Mouse (Mus musculus): ENCODE measurements around the gene Kcnq4.

The Kcnq4 gene

DNA sequence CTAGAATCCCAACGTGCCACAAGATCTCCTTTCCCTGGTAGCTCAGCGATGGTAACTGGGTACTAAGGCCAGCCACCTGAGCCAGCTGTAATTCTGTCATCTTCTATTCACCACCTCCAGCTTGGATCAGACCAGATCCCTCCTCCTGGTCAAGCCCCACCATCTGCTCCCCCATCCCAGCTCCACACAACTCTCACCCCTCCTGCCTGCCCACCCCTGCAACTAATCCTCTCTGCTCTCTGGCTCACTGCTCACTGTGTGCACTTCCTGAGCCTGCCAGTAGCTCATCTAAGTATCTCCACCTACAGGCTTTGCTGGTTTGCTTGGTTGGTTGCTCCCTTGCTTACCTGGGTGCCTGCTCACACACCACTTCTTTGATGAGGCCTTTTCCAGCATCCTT lies 26.8 kb downstream of the Kcnq4 start:
- no peak for DNase-seq

DNA sequence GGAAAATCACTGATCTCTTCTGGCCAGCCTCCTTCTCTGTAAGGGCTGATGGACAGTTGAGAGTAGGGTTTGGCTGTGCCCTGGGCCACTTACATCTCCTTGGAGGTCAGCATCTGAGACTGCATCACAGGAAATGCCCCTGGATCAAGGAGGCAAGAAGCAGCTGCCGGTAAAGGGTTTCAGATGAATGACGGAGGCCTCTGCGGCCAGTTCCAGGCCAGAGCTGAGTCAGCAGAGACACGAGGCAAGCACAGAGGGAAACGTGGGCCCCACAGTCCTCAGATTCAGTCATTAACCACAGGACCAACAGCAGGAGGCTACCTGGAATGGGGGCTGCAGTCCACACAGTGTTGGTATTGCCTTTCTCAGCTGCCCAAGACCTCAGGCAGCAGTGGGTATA lies 29.3 kb downstream of the Kcnq4 start:
- DNase-seq, result no peak

DNA sequence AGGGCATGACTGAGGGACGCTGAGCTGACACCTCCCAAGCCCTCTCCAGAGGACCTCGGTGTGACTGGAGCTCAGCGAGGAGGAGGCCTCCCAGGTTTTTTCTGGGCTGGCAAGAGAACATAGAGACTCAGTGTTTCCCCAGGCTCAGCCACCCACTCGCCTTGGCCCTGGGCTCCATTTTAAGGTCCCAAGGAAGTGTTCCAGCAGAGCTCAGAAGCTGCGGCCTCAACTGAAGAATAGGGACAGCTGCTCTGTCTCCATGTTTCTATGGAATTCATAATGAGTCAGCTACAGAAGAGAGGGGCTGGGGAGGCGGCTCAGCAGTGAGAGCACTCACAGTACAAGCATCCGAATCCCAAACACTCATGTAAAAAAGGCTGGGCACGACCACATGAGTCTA lies 30.8 kb downstream of the Kcnq4 start:
- no peak for DNase-seq

DNA sequence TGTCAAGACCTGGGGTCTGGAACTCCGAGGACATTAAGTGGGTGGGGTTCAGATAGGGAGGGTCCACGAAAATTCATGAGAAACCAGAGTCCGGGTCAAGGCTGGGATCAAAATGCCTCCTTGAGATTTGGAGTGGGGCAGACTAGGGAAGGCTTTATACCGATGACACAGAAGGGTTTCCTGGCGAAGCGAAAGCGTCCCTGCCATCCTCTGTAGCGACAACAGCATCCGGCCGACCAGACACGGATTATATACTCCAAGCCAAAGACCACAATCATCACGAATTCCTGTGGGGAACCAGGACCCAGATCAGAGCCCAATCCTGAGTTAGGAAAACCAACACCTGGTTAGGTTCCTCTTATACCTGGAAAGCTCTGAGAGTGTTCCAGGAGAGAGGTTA lies 31.6 kb downstream of the Kcnq4 start:
- no peak for DNase-seq

DNA sequence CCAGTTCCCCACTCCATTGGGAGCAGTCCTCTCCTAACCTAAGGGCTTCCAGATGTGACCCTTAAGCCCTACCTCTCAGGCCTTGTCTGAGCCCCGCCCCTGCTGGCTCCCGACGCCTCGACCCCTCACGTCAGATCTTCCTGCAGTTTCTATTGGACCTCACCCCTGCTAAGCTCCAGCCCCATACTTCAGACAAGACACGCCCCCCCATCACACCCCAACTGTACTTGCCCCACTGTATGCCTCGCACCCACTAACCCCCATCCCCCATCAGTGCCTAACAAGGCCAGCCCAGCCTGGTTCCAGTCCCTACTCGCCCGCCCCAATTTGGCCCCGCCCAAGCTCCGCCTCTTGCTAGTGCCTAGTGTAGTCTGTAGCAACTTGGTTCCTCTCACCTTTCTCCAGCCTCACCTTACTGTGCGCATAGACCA lies 32.3 kb downstream of the Kcnq4 start:
- DNase-seq, result no peak

DNA sequence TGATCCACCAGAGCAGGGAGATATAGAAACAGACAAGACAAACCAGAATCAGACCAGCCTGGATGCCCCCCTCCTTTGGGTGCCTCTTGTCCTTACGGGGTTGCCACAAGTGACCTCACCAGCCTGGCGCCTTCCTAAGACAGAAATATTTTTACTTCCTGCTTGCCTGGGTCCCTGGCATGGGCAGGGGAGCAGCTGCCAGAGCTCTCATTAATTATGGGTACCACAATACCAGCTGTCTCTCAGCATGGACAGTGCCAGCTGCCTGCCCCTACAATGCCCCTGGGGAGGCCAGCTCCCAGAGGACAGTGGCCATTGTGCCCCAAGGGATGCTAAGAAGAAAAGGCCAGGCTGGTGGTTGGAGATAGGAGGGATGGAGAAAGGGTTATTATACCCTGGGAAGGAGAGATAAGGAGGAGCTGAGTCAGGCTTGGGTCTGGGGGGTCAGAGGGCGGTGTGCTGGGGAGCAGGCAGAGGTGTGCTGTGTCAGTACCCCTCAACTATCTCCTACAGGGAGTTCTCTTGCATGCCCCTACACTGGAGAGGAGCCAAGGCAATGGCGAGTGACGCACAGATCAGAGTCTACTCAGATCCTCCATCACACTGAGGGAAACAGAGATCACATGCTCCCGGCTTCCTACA lies 34.4 kb downstream of the Kcnq4 start:
- no peak for DNase-seq

DNA sequence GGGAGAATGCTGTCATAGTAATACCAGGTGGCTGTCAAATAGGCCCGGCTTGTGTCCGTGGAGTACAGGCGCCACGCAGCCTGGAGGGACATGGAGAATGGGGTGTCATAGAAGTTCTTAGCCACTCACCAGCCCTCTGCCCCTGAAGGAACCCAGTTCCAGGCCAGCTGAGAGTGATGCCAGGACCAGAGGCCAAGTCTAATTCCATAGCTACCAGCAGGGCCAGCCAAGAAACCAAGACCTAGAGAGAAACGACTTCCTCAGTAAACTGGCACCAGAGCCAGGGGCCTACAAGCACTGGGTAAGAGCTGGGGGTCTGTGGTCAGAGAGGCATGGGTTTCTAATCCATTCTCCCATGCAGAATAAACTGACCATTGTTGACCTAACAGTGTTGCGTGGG lies 35.4 kb downstream of the Kcnq4 start:
- DNase-seq, result no peak

DNA sequence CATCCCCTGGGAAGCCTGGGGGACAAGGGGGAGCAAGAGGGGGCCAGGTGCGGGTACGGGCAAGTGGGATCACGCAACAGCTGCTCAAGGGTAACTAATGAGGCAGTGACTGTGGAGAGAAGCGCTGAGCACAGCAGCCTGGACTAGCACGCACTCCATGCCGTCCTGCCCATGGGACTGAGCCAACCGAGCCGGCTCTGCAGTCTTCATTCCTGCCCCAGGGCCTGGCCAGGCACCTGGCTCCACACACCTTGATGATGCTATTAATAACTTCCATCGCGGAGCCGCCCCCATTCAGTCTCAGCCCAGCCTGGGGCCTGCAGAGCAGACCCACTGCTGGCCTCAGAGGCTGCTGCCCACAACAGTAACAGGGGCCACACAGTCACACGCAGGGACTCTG lies 36.2 kb downstream of the Kcnq4 start:
- DNase-seq, result no peak

DNA sequence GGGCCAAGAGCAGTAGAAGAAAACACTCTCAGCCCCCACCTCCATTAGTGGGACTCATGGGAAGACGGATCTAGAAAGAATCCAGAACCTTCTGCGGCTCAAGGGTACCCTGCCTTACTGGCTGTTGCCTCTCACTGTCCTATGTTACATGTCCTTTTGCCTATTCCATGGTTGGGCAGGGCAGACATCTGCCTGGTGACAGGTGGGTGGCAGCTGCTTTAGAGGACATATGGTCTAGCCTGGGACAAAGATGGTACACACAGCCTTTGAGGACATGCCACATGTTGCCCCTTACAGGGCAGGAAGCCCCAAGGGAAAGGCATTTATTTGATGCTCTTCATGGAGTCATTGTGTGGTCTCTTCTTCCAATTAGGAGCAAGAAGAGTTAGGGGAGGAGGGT lies 45.9 kb downstream of the Kcnq4 start:
- DNase-seq, result no peak

DNA sequence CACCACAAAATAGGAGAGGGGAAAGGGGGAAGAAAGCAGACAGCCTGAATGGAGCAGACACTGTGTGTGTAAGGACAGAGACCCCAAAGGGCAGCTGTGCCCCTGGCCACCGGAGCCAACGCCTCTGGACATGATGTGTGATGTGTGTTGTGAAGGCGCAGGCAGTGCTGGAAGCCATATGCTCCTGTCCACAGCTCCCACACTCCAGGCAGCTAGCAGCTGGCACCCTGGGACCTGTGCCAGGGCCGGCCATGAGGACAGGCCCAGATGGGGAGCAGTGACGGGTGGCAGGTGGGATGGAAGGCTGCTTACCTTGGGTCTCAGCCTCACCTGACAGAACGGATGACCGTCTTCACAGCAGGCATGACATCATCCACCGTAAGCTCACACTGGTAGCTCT lies 46.4 kb downstream of the Kcnq4 start:
- DNase-seq, result no peak

DNA sequence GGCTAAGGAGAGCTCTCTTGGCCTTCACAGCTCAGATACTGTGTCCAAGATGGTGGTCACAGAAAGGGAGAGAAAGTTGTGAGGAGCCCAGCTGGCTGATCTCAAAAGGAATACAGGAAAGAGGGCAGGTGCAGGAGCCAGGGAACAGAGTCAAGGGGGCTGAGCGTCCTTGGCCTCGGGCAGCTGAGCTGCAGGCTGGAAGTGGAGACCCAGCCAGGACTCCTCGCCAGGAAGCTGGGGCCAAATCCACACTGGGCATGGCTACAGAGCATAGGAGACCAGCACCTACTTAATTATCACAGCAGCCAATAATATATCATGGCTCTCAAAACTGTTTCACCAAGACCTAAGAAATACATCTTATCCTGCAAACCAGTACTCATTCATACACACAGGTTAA lies 47.2 kb downstream of the Kcnq4 start:
- DNase-seq, result no peak

DNA sequence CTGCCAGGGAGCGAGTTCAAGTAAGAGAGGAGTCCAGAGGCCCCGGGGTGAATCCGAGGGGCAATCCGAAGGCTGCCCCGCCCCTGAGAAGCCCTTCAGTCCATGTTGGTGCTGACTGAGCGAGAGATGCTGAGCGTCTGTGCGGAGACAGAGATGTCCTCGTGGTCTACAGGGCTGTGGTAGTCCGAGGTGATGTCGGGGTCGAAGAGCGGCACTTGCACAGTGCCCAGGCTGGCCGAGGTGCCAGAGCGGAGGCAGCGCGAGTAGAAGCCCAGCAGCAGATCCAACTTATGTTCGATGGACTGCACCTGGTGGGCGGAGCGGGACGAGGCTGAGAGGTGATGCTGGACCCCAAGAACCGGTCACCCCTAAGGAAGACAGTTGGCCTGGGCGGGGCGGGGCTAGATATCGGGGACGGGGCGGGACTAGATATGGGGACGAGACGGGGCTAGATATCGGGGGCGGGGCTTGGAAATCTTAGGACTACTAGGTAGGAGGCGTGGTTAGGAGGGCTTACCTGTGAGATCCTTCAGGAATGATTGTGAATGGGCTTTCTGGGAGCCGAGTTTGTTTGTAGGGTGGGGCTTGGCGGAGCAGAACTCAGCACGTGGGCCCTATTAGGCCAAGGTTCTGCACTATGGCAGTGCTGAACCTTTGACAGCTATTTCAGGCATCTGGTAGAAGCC lies 50.5 kb downstream of the Kcnq4 start:
- no peak for DNase-seq

DNA sequence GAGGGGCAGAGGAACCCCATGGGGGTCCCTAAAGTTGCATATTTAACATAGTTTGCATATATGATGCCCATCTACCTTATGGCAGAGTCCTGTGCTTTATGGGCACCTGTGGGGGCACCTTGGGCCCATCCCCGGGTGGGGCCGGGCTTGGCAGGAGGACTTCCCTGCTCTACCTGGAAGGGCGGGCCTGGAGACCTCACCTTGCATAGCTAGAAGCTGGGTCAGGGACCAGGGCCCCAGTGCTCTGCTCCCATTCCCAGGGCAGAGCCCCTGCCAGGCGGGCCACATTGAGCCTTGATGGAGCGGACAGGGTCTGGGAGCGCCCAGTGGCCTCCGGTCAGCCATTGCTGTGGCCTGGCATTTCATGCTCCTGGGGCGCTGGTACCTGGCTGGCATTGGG lies 51.1 kb downstream of the Kcnq4 start:
- DNase-seq, result no peak

DNA sequence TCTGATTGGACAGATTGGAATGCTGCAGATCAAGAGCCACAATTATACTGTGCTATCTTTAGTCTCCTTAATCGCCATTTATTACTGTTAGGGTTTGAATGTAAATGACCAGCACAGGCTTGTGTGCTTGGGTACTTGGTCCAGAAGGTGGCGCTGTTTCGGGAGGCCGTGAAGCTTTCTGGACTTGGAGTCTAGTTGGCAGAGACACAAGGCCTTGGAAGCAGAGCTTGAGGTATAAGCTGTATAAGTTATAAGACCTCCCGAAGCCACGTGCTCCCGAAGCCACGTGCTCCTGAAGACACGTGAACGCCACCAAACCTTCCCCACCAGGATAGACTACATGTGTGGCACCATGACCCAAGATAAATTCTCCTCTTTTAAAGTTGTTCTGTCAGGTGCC lies 55.7 kb downstream of the Kcnq4 start:
- DNase-seq, result no peak

DNA sequence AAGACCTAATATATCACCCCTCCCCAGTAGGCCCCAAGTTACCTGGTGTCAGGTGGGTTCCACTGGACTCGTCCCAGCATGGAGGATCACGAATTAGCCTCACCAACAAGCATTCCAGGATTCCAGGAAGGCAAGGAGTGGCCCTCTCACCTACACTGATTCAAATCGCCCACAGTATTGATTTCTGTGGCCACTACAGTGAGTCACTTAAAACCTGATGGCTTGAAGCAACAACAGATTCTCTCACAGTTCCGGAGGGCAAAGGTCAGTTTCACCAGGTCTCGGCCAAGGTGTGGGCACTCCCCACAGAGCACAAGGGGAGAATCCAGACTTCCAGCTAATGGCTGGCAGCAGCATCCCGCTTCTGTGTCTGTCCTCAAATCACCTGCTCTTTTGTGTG lies 59.1 kb downstream of the Kcnq4 start:
- no peak for DNase-seq

DNA sequence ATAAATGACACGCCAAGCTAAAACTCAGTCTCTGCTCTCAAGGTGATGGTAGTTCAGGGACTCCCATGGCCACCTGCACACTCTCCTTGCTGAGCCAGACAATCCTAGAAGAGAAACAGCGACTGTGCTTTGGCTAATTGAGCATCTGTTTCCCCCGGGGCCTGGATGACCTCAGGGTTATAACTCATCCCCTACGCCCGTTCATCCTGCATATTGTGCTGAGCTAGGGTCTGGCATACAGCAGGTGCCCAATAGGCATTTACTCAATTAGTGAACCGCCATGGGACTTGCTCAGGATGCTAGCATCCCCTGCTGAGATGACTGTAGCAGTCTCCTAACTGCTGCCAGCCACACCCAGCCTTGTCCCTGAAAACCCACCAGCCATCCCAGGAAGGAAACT lies 61.1 kb downstream of the Kcnq4 start:
- no peak for DNase-seq

DNA sequence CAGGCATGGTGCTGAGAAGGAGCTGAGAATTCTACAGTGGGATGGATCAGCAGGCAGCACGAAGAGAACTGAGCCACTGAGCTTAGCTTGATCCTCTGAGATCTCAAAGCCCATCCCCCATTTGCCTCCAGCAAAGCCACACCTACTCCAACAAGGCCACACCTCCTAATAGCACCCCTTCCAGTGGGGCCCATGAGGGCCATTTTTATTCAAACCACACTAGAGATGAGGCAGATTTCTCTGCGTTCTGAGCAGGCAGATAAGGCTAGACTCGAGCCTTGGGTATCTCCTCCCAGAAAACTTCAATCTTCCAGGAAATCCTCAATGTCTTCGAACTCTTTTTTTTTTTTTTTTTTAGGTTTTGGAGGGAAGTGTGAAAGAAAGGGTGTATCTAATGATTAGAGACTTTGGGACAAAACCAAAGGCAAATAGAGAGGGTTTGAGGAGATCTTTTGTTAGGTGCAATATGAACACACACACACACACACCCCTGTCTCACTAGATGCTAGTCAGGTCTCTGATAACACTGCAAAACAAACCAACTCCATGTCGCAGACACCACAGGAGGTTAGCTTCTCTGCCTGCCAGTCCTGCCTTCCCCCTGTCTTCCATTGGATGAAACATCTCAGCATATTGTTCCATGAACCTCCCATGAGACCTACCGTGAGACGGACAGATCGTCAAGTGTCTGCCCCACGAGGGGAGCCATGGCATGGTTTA lies 65.0 kb downstream of the Kcnq4 start:
- no peak for DNase-seq

DNA sequence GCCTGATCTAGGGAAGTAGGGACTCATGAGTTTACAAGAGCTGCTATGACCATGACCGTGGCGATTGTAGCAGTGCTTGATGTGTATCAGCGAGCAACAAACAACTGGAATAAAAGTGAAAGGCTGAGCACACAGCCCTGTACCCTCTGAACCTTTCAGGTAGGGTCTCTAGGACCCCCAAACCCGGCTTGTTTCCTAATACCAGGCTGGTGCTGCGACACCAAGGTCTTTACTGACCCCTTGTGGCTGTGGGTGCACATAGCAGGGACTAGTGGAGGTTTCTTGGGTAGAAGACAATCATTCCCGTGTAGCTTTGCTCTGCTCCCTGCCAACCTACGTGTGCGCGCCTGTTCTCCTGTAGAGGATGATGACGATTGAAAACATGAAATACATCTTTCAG lies 66.2 kb downstream of the Kcnq4 start:
- no peak for DNase-seq

DNA sequence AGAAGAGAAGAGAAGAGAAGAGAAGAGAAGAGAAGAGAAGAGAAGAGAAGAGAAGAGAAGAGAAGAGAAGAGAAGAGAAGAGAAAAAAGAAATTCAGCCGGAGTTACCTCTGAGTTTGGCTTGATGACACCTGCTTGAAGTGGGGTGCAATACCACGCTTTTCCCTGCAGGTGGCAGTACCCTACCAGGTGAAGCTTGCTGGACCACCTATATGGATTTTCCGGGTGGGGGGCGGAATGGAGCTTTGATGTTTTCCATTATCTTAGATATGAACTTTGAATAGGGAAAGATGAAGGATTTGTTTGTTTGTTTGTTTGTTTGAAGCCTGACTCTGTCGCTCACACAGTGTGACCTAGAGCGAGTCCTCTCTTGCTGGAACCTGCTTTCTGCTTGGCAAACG lies 67.5 kb downstream of the Kcnq4 start:
- DNase-seq, result no peak

DNA sequence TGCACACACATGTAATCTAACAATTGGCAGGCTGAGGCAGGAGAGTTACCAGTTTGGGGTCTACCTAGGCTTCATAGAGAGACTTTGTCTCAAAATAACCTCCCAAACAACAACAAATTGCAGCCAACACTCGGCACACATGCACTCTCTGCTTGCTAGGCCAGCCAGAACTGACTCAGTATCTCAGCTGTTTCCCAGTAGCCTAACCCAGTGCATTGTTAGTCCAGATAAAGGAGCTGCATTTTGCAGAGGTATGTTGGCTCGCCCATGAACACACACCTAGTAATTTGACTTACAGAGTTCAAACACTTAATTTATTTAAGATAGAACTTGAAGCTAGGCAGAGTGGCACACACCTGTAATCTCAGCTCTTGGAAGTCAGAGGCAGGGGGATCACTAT lies 72.8 kb downstream of the Kcnq4 start:
- no peak for DNase-seq

DNA sequence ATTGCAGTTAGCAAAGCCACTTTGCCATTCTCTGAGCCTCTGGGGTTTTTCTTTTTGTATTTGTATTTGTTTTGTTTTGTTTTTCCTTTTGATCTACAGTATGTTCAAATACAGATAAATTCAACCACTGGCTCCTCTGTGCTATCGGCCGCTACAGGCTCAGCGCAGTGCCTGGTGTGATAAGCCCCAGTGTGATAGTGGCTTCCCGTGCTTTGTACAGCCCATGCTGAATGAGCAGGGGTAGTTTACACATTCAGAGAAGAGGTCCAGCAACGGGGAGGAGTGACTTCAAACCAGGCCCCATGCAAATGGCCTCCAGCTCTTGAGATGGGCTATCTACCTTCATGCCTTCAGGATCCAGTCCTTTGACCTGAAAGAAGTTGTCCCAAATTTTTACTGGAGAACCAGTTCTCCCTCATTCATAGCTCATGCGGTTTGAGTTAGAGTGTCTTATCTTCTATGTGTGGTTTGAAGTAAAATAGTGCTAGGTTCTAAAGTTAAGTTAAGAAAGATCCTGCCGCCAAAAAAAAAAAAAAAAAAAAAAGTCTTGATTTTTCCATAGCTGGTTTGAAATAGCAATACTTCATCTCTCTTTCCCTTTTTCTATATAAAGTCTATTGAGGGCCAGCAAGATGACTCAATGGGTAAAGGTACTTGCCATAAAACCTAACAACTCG lies 73.5 kb downstream of the Kcnq4 start:
- no peak for DNase-seq

DNA sequence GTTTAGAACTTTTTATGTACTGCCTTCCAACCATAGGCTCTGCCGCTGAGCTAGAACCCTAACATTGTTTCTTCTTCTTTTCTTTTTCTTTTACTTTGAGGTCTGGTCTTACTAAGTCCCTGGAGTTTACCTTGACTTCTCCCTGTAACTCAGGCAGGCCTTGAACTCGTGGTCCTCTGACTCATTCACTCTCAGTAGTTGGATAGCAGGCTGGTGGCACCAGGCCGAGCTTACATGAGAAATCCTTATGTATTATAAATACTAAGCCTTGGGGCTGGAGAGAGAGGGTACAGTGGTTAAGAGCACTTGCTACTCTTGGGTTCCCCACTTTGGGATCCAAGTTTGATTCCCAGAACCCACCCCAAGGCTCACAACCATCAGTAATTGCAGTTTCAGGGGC lies 74.8 kb downstream of the Kcnq4 start:
- DNase-seq, result no peak

DNA sequence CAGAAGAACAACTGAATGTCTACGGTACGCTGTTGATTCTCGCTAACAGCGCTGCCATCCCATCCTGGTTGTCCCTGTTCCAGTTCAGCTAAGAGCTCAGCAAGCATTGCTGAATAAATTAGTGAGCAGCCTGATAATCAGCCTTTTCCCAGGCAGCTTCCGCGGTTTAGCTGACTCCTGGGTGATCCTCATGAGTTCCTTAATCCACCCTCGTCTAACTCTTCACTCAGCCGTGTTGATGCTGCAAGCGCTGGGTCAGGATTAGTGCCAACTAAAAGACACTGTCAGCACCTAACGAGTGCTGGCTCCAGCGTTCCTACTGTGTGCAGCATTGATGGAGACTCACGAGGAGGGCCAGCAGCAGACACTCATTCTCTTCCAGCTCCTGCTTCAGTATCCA lies 77.4 kb downstream of the Kcnq4 start:
- no peak for DNase-seq

DNA sequence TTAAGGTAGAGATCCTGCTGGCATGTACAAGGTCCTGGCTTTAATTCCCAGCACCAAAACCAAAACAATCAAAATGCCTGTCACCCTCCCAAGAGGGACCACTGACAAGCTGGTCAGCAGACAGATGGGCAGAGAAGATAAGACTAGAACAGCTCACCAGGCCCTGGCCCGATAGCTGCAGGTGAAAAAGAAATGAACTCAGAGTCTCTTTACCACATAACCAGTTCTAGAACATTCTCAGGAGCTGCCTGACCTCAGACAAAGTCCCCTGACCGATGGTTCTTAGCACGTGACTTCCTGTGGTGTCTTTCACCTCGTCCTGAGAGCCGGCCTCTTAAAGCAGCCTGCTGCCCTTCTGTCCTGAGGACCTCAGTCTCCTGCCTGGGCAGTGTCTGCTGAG lies 78.8 kb downstream of the Kcnq4 start:
- DNase-seq, result no peak

Measured in heart, adult 11 months (tissue).